Mouse (Mus musculus) MEL (cell line): Measurements from ENCODE around the gene Pld4.

Source experiments
- BHLHE40 ChIP-seq: IDR thresholded peaks from 2 replicates; pipeline ENCODE4 v1.6.1; 2012; ENCODE audit warnings: low read depth, mild to moderate bottlenecking, inconsistent platforms, low read length, improper control_type of control experiment, borderline replicate concordance
- CTCF ChIP-seq, 3 experiments: IDR thresholded peaks in 2 of 3; conservative IDR thresholded peaks in 1 of 3; 2 replicates each; pipeline ENCODE4 v1.5.1; 2011 to 2012; ENCODE audit warnings: low read length in 3 of 3, low read depth in 2 of 3, mild to moderate bottlenecking in 2 of 3, improper control_type of control experiment in 1 of 3, inconsistent platforms in 1 of 3, mixed read lengths in 1 of 3, moderate library complexity in 1 of 3; ENCODE audit not compliant: control insufficient read depth in 1 of 3, insufficient read depth in 1 of 3, poor library complexity in 1 of 3, severe bottlenecking in 1 of 3
- EP300 ChIP-seq, 2 experiments: IDR thresholded peaks; 2 replicates each; pipeline ENCODE4 v1.6.1; 2011; ENCODE audit warnings: improper control_type of control experiment in 2 of 2, low read length in 2 of 2, low read depth in 1 of 2, mild to moderate bottlenecking in 1 of 2
- GATA1 ChIP-seq: IDR thresholded peaks from 2 replicates; pipeline ENCODE4 v1.6.1; 2011; ENCODE audit warnings: low read depth, low read length, improper control_type of control experiment
- KAT2A ChIP-seq: conservative IDR thresholded peaks from 2 replicates; pipeline ENCODE4 v1.6.1; 2012; ENCODE audit warnings: low read depth, low read length, improper control_type of control experiment, inconsistent platforms
- MAFK ChIP-seq: IDR thresholded peaks from 2 replicates; pipeline ENCODE4 v1.6.1; 2011; ENCODE audit warnings: low read depth, mild to moderate bottlenecking, low read length, improper control_type of control experiment, borderline replicate concordance
- MXI1 ChIP-seq: IDR thresholded peaks from 2 replicates; pipeline ENCODE4 v1.6.1; 2011; ENCODE audit warnings: mild to moderate bottlenecking, low read depth, low read length, improper control_type of control experiment
- MYC ChIP-seq: IDR thresholded peaks from 2 replicates; pipeline ENCODE4 v1.6.1; 2011; ENCODE audit warnings: low read depth, mild to moderate bottlenecking, low read length, improper control_type of control experiment, moderate library complexity
- POLR2A ChIP-seq, 2 experiments: IDR thresholded peaks; 2 replicates each; pipeline ENCODE4 v1.6.1; 2011 to 2012; ENCODE audit warnings: low read length in 2 of 2, mild to moderate bottlenecking in 2 of 2, control low read depth in 1 of 2, improper control_type of control experiment in 1 of 2, low read depth in 1 of 2, moderate library complexity in 1 of 2; ENCODE audit not compliant: control insufficient read depth in 1 of 2, insufficient read depth in 1 of 2, poor library complexity in 1 of 2
- RCOR1 ChIP-seq: IDR thresholded peaks from 2 replicates; pipeline ENCODE4 v1.6.1; 2012; ENCODE audit warnings: low read depth, mild to moderate bottlenecking, inconsistent platforms, low read length, improper control_type of control experiment
- TAL1 ChIP-seq: IDR thresholded peaks from 2 replicates; pipeline ENCODE4 v1.6.1; 2012; ENCODE audit warnings: mild to moderate bottlenecking, inconsistent platforms, low read length, moderate library complexity, mixed read lengths
- ZC3H11A ChIP-seq: IDR thresholded peaks from 2 replicates; pipeline ENCODE4 v1.6.1; 2012; ENCODE audit warnings: low read depth, mild to moderate bottlenecking, inconsistent platforms, low read length, improper control_type of control experiment
- ZKSCAN1 ChIP-seq: IDR thresholded peaks from 2 replicates; pipeline ENCODE4 v1.6.1; 2012; ENCODE audit warnings: low read depth, mild to moderate bottlenecking, inconsistent platforms, low read length, improper control_type of control experiment, moderate library complexity
- ZNF384 ChIP-seq: IDR thresholded peaks from 2 replicates; pipeline ENCODE4 v1.6.1; 2012; ENCODE audit warnings: low read depth, mild to moderate bottlenecking, inconsistent platforms, low read length, improper control_type of control experiment

GRCm38 (mm10) chr12:112722240-112723027, 38.0 kb upstream of the Pld4 start:
- TF ChIP-seq RCOR1 (no peak), POLR2A (IDR thresholded peaks at IDR 0.05; ENCODE audit: control insufficient read depth in 1 of 2, insufficient read depth in 1 of 2, low read depth in 1 of 2, low read length in 2 of 2, poor library complexity in 1 of 2) (no peak; a peak in 2 of 4 replicates), MAFK (no peak), CTCF (IDR thresholded peaks at IDR 0.05 in 2 of 3, conservative IDR thresholded peaks at IDR 0.05 in 1 of 3; ENCODE audit: control insufficient read depth in 1 of 3, insufficient read depth in 1 of 3, low read depth in 2 of 3, low read length in 3 of 3, poor library complexity in 1 of 3, severe bottlenecking in 1 of 3) (no peak), MYC (no peak), ZNF384 (no peak), ZKSCAN1 (no peak), EP300 (IDR thresholded peaks at IDR 0.05; ENCODE audit: low read depth in 1 of 2, low read length in 2 of 2) (no peak), ZC3H11A (no peak), TAL1 (no peak), MXI1 (no peak; the same call in 1 of the 2 replicates), GATA1 (no peak), BHLHE40 (no peak), KAT2A (no peak)
